Mouse (Mus musculus) lung, embryonic 14.5 days (tissue): ENCODE data around the gene Gpm6a. TPM values are rescaled to one million over a fixed set of nuclear protein-coding genes. Genes with fewer than 3 reads are reported as not detected.

ENCODE experiments used
- ATAC-seq: fragments of 200-750 bp; cut with Nextera tagmentation; 2 replicates; pipeline ENCODE4 v1.8.0; 2017; ENCODE audit warnings: mild to moderate bottlenecking, moderate TSS enrichment, moderate library complexity; ENCODE audit not compliant: insufficient read depth
- DNase-seq: peaks from one replicate; pipeline ENCODE4 v3.0.0-alpha.2; 2015
- H3K27ac ChIP-seq: fragments of 300-500 bp; sonication (generic); 2 replicates; pipeline ENCODE4 v1.5.1; 2014; ENCODE audit warnings: low read depth, mild to moderate bottlenecking, moderate library complexity
- H3K27me3 ChIP-seq: fragments of 300-500 bp; sonication (generic); 2 replicates; pipeline ENCODE4 v1.6.1; 2014; ENCODE audit warnings: low read length, control low read depth; ENCODE audit not compliant: insufficient read depth
- H3K36me3 ChIP-seq: fragments of 300-500 bp; sonication (generic); 2 replicates; pipeline ENCODE4 v1.6.1; 2014; ENCODE audit warnings: control low read depth; ENCODE audit not compliant: insufficient read depth
- H3K4me1 ChIP-seq: fragments of 300-500 bp; sonication (generic); 2 replicates; pipeline ENCODE4 v1.6.1; 2014; ENCODE audit warnings: antibody characterized with exemption, control low read depth; ENCODE audit not compliant: insufficient read depth
- H3K4me2 ChIP-seq: fragments of 300-500 bp; sonication (generic); 2 replicates; pipeline ENCODE4 v1.6.1; 2014; ENCODE audit warnings: mild to moderate bottlenecking
- H3K4me3 ChIP-seq: fragments of 300-500 bp; sonication (generic); 2 replicates; pipeline ENCODE4 v1.5.1; 2014; ENCODE audit warnings: low read depth, low read length
- H3K9ac ChIP-seq: fragments of 300-500 bp; sonication (generic); 2 replicates; pipeline ENCODE4 v1.6.1; 2014
- H3K9me3 ChIP-seq: fragments of 300-500 bp; sonication (generic); 2 replicates; pipeline ENCODE4 v1.6.1; 2016; ENCODE audit warnings: low read depth, low read length, control low read depth
- CTCF ChIP-seq: IDR thresholded peaks from 2 replicates; pipeline ENCODE4 v1.5.1; 2016; ENCODE audit warnings: antibody characterized with exemption, low read depth
- WGBS: fragments of 180-500 bp; shearing (Covaris S2); extraction: QIAGEN DNeasy Blood & Tissue Kit; methylation state at CpG from one replicate; pipeline ENCODE4 v1.1.7; 2014; 5-methylcytosine and 5-hydroxymethylcytosine counted together
- polyA plus RNA-seq: library from polyadenylated mRNA; unstranded; fragments of >200 nt; fragmentation: Nextera tagmentation; extraction: Ambion mirVana; gene quantifications from 2 replicates; pipeline ENCODE4 v1.2.1, GENCODE M21; 2014

Gene Gpm6a
- polyA plus RNA-seq, 1 experiment from 2014 or later = 15.5 TPM

DNA sequence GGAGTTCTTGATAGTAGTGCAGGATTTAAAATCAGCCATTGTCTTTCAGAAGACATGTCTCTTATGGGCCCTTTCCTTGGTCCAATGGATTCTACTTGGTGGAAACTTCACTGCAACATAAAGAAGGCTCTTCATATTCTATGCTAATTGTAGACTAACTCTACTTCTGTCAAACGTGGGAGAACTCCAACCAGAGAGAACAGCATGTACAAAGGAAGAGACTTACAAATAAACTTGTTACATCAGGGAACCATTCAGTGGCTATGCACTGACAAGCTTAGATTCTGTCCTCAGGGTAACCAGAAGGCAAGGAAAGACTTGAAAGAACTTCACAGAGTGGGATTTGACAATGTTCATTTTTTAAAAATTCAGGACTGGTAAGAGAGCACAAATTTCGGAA, 48.3 kb downstream of the Gpm6a start:
- Histone ChIP-seq H3K27ac (no peak overlapping the region), H3K9ac (no peak overlapping the region), H3K27me3 (no peaks in the 10 kb centered on the region), H3K4me1 (no peaks in the 10 kb centered on the region), H3K36me3 (no peaks in the 10 kb centered on the region), H3K4me3 (no peak overlapping the region), H3K4me2 (no peak overlapping the region), H3K9me3 (no peaks in the 10 kb centered on the region)
- TF ChIP-seq CTCF = no peak
- DNase-seq (no peak), ATAC-seq (no peak)
- WGBS = 49% methylated on average over 2 of the region's 2 CpGs

- Histone ChIP-seq H3K27me3 (no peaks in the 10 kb centered on the region), H3K36me3 (no peaks in the 10 kb centered on the region), H3K4me3 (no peak overlapping the region), H3K4me2 (no peak overlapping the region), H3K9me3 (no peaks in the 10 kb centered on the region), H3K4me1 (no peaks in the 10 kb centered on the region), H3K9ac (no peak overlapping the region), H3K27ac (no peak overlapping the region)
- DNase-seq (no peak), ATAC-seq (no peak)
- TF ChIP-seq CTCF = no peak
- whole genome bisulfite sequencing = 49% methylated on average over 2 of the region's 2 CpGs
These were observed 57.6 kb downstream of the Gpm6a start for GRCm38 (mm10) chr8:55012228-55012627.

GRCm38 (mm10) chr8:55017071-55017470, 62.4 kb downstream of the Gpm6a start:
- Histone ChIP-seq H3K4me1 (no peaks in the 10 kb centered on the region), H3K4me2 (no peak overlapping the region), H3K4me3 (no peak overlapping the region), H3K27ac (no peak overlapping the region), H3K27me3 (no peaks in the 10 kb centered on the region), H3K9me3 (no peaks in the 10 kb centered on the region), H3K9ac (no peak overlapping the region), H3K36me3 (no peaks in the 10 kb centered on the region)
- 80% methylated on average over 1 of the region's 1 CpGs for WGBS
- no peak for TF ChIP-seq CTCF
- DNase-seq = no peak
- ATAC-seq = no peak

DNA sequence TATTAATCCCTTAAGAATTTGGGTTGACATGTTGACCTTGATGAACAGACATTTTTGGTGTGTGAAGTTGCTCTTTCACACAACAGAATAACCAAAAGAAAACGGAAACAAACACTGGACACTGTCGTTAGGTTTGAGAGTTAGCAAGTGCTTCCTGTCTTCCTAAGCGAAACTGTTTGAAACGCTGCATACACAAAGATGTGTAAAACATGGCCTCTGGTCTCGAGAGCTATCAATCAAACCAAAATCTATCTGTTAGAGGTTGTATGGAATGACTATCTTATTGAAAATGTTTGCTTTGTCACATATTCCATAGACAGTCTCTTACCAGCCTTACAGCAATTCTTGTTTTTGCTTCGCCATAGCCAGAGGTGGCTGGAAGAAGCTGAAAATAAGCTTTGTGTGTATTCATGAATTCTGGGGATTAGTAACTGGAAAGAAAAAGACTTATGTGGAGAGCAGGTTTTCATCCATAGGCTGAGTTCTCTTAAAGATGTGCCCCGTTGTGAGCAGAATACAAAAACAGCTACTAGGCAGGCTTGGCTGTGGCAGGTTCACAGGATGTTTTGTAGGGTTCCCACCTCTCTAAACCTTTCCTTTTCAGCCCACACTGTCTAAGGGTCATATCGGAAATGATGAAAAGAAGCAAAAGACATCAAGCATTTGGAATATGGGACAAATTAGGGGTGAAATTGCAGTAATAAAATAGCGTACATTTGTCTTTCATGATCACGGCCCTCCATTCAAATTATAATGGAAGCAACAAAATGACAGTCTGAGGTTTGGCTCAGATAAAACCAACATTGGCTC, 71.4 kb downstream of the Gpm6a start:
- TF ChIP-seq CTCF = no peak
- no peak overlapping the region for H3K9ac ChIP-seq
- DNase-seq (peak; percentile 1), ATAC-seq (no peak)
- no peak overlapping the region for H3K4me3 ChIP-seq
- H3K4me1 ChIP-seq = no peaks in the 10 kb centered on the region
- no peak overlapping the region for H3K4me2 ChIP-seq
- WGBS = 59% methylated on average over 10 of the region's 10 CpGs
- no peaks in the 10 kb centered on the region for H3K36me3 ChIP-seq
- H3K27me3 ChIP-seq = no peaks in the 10 kb centered on the region
- no peak overlapping the region for H3K27ac ChIP-seq
- no peaks in the 10 kb centered on the region for H3K9me3 ChIP-seq

DNA sequence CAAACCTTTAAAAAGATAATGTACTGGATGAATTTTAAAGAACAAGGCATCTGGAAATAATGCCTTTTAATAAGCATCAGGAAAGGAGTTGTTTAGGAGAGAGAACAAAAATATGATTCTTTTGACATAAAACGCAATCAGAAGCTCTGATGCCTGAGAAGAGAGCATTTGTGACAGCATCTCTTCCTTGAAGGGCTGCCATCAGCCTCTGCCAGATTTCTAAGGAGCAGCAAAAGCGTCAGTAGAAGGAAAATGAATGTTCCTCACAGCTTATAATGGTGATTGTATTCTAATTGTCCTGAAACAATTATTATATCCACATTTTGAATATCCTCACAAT, 72.0 kb downstream of the Gpm6a start:
- Histone ChIP-seq H3K36me3 (no peaks in the 10 kb centered on the region), H3K27ac (no peak overlapping the region), H3K4me1 (no peaks in the 10 kb centered on the region), H3K4me2 (no peak overlapping the region), H3K9ac (no peak overlapping the region), H3K9me3 (no peaks in the 10 kb centered on the region), H3K4me3 (no peak overlapping the region), H3K27me3 (no peaks in the 10 kb centered on the region)
- TF ChIP-seq CTCF = no peak
- ATAC-seq (no peak), DNase-seq (no peak)
- WGBS = 72% methylated on average over 2 of the region's 2 CpGs

- 86% methylated on average over 2 of the region's 2 CpGs for WGBS
- Histone ChIP-seq H3K9ac (no peak overlapping the region), H3K4me3 (no peak overlapping the region), H3K36me3 (no peaks in the 10 kb centered on the region), H3K9me3 (no peaks in the 10 kb centered on the region), H3K27me3 (no peaks in the 10 kb centered on the region), H3K4me1 (no peaks in the 10 kb centered on the region), H3K4me2 (no peak overlapping the region), H3K27ac (no peak overlapping the region)
- ATAC-seq (no peak), DNase-seq (no peak)
- no peak for TF ChIP-seq CTCF
These were observed 73.7 kb downstream of the Gpm6a start for GRCm38 (mm10) chr8:55028371-55028770.

DNA sequence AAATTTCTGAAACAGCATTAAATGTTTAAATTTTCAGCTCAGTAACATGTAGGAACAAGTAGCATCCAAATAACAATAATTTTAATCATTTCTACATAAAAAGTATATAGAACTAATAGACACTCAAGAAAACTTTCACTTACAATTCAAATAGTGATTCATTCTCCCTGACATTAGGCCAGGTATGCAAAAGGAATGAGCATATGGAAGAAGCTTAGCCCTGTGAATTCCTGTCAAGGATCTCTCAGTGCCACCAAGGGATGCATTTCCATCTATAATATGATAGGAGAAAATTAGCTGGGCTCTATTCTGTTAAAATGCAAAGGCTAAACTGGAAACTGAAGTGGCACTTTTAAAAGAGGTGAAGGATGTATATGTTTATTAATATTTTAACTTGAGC, 76.5 kb downstream of the Gpm6a start:
- DNase-seq (no peak), ATAC-seq (no peak)
- Histone ChIP-seq H3K9me3 (no peaks in the 10 kb centered on the region), H3K36me3 (no peaks in the 10 kb centered on the region), H3K27me3 (no peaks in the 10 kb centered on the region), H3K4me3 (no peak overlapping the region), H3K27ac (no peak overlapping the region), H3K9ac (no peak overlapping the region), H3K4me2 (no peak overlapping the region), H3K4me1 (no peaks in the 10 kb centered on the region)
- no peak for TF ChIP-seq CTCF

DNA sequence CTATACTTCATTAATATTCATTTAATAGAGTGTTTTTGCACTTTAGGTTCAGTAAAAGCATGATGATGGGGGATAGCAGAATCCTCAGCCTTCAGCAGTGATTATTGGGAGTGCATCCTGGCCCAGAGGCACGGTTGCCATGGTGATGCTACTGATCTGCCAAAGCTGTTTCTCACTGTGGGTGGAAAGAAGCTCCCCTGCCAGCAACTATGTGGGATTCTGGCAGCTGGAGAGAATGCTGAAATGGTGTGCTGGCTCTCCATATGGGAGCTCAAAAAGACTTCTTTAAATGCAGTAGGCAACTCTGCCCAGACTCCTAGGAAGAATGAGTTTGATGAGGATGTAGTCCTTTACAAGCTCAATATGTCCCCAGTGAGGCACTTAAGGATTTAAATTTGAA, 79.7 kb downstream of the Gpm6a start:
- 8% methylated on average over 1 of the region's 1 CpGs for WGBS
- ATAC-seq (no peak), DNase-seq (peak; percentile 32)
- H3K27me3 ChIP-seq = no peaks in the 10 kb centered on the region
- no peak overlapping the region for H3K4me2 ChIP-seq
- H3K27ac ChIP-seq = no peak overlapping the region
- no peaks in the 10 kb centered on the region for H3K9me3 ChIP-seq
- H3K4me1 ChIP-seq = no peaks in the 10 kb centered on the region
- H3K9ac ChIP-seq = no peak overlapping the region
- TF ChIP-seq CTCF = no peak
- no peak overlapping the region for H3K4me3 ChIP-seq
- H3K36me3 ChIP-seq = no peaks in the 10 kb centered on the region
